Mouse (Mus musculus) mature B cell (primary cell): ENCODE results near the gene A430005L14Rik.
"Not testable (repeated sequence)": the region's sequence is repeated elsewhere in the genome, so short reads cannot be mapped to it uniquely, and the experiment has no call there.

Source experiments
- in situ Hi-C: fragments of 300-500 bp; cut with MboI; formaldehyde crosslinking; loops from 2 replicates; pipeline ENCODE4 v1.14.3; 2019

Gene A430005L14Rik

GRCm38 (mm10) chr4:153956569-153957405 is at the start of gene A430005L14Rik:
Gene A430005L14Rik, plus strand, starts transcription at chr4:153957237.
- in situ Hi-C loops = no loop called here

DNA sequence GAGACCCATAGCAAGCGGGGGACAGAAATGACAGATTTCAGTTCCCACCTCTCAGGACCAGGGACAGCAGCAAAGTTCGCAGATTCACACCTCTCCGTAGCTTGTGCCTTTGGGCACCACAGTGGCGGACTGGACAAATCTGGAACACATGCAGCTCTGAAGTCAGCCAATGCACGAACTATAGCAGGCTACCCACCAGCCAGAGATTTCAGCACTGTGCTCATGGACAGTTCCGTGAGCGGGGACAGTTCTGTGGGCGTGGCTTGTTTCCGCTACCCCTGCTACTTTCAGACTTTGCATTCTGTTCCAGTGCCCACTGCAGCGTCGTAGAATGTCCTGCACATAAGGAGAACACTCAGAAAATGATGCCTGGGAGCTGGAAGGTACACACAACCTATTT is 49.5 kb upstream of the A430005L14Rik start:
- in situ Hi-C loops = no loop called here

- in situ Hi-C loops = no loop called here
These were observed 43.4 kb upstream of the A430005L14Rik start for GRCm38 (mm10) chr4:153913635-153914034.

DNA sequence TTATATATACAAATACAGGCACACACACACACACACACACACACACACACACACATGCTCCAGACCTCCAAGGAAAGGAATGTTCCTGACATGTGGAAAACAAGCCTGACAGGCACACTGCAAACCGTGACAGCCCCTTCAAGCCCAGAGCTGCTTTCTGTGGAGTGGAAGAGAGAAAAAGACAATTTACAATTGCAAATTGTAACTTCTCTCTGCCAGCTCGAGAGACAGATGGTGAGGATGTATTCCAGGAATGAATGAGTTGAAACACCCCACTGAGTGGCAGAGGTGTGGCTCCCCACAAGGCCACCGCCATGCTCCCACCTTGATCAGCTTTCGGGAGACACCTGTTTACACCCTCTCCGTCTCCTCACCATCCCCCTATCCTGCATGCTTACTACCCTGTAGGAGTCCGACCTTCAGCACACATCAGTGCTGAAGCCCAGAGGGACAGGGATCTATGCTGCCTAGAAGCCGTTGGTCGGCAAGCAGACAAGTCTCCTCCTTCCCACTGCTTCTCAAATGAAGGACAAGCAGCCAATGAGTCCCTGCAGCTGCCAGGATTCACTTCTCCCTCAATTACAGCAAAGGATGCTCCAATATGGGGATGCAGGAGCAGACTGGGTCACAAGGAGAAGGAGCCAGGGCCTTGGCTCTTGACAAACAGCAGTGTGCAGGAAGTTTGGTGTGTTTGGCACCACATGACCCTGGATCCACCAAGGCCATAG is 39.1 kb upstream of the A430005L14Rik start:
- in situ Hi-C loops = no loop called here

DNA sequence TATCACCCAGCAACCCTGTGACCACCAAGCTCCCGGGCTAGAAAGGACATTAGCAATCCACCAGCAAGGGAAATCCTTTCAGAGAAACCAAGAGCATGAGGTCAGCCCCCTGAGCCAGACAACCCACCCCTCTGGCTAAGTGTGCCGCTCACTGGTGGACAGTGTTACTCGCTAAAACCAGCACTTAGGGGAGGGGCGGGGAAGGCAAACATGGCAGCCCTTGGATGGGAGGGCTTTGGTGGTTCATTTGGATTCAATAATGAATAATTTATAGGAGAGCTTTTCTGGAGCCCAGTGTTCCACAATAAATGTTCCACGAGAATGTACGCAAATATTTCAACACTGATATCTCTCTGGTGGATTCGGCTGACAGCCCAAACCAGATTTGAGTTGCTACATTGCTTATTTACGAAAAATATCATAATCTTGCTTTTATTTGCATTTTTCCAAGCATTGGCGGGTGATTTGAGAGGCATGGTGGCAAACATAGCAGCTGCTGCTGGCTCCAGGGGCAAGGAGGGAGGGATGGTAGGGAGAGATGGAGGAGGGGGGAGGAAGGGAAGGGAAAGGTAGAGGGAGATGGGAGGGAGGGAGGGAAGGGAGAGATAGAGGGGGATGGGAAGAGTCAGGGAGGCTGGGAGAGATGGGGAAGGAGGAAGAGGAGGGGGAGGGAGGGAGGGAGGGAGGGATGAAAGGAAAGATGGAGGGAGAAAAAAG is 36.4 kb upstream of the A430005L14Rik start:
- in situ Hi-C loops = no loop called here

DNA sequence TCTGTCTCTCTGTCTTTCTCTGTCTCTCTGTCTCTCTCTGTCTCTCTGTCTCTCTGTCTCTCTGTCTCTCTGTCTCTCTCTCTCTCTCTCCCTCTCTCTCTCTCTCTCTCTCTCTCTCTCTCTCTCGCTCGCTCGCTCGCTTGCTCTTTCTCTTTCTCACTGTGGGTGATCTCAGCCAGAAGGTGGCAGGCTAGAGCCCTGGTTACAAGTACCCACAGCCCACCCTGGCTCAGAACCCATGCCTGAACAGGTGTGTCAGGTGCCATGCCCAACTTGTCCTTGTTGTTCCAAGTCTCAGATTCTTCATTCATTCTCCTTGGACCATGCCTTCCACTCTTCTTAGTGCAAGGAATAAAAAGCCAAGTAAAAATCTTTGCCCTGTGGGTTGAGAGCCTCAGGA is 34.9 kb upstream of the A430005L14Rik start:
- in situ Hi-C loops = not testable (repeated sequence)

- in situ Hi-C loops = no loop called here
These were observed 28.2 kb upstream of the A430005L14Rik start for GRCm38 (mm10) chr4:153928772-153929299.

DNA sequence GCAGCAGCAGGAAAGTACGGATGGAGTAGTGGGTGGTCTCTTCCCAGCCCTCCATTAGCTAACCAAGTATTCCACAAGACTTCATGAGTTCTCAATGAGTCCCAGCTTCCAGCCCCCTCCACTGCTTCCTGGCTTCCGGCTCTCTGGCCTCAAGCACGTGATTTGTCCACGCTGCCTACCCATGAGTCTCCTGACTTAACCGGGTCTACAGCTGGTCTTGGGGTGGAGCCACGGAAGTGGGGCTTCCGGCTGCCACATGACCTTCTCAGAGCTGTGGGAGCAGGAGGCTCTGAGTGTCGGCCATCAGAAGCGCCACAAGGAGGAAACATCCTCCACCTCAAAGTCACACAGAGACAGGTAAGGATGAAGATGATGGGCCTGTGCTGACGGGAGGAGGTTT is 27.6 kb upstream of the A430005L14Rik start:
- in situ Hi-C loops = no loop called here

- in situ Hi-C loops = no loop called here
These were observed 27.1 kb upstream of the A430005L14Rik start for GRCm38 (mm10) chr4:153929921-153930320.

GRCm38 (mm10) chr4:153943243-153943642 is 13.8 kb upstream of the A430005L14Rik start:
- in situ Hi-C loops = no loop called here

DNA sequence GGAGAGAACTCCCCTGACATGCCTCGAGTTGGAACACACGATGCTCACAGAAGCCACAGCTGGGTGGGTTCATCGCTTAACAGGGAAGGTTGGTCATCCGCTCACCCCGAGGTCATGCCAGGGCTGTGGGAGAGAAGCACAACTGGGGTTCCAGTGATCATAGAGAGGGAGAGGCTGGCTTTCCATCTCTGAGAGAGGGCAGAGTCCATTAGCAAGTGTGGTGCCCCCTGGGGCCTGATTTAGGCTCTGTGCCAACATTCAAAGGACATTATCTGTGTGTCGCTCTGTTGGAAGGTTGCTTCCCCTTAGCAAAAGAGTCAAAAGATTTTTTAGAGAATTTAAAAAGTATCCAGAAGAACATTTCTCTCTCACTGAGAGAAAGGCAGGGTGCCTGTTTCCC is 12.8 kb upstream of the A430005L14Rik start:
- in situ Hi-C loops = no loop called here

DNA sequence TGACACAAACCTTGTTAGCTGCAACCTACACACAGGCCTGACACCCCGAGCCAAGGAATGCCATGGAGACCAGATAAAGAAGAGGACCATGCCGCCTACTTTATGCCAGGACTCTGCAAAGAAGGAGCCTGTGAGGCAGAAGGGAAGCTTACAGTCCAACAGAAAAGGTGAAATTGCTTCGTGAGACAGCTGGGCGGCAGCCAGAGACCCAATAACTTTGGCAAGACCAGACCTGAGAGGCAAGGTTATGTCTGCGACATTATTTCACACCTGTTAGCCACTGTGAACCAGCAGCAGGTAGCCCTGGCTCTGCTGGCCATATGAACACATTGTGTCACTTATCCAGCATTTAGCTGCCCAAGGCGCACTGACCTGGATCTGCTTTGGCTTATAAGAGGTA is 11.3 kb upstream of the A430005L14Rik start:
- in situ Hi-C loops = no loop called here

DNA sequence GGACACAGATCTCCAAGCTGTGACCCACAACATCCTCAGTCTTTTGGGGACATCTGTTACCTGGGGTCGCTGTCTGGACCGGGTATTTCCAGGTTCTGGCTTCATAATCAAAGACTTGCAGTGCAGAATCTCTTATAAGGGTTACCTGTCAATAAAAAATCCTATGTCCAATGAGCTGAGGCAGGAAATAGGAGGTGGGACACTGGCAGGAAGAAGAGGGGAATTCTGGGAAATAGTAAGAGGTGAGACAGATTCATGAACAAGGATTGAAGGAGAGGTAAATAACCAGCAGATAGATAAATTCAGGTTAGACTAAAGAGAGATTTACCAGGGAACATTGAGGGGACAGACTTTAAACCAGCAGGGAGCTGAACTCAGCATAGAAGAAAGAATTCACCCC is 6.7 kb upstream of the A430005L14Rik start:
- in situ Hi-C loops = no loop called here

DNA sequence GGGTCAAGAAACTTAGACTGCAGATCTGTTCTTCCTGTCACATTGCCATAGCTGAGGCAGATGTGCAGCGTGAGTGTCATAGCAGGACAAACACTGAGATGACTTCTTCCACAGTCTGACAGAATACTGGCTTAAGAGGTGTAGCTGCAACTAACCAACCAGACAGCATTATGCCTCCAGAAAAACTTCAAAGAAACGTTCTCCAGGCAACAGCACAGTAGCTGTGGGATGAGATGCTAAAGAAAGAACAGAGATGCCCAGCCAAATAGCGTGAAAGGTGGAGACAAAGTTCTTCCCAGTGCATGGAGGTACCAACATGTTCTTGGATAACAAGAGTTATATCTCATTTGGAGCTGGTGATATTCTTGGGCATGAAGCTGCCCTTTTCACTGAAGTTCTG is 5.9 kb upstream of the A430005L14Rik start:
- in situ Hi-C loops = no loop called here

GRCm38 (mm10) chr4:153951692-153952091 is 5.3 kb upstream of the A430005L14Rik start:
- in situ Hi-C loops = no loop called here

GRCm38 (mm10) chr4:153955651-153956050 is 1.4 kb upstream of the A430005L14Rik start:
- in situ Hi-C loops = no loop called here

- in situ Hi-C loops = no loop called here
These were observed 610 bp downstream of the A430005L14Rik start for GRCm38 (mm10) chr4:153957444-153958250.

- in situ Hi-C loops = no loop called here
These were observed 5.6 kb downstream of the A430005L14Rik start for GRCm38 (mm10) chr4:153962631-153963030.

DNA sequence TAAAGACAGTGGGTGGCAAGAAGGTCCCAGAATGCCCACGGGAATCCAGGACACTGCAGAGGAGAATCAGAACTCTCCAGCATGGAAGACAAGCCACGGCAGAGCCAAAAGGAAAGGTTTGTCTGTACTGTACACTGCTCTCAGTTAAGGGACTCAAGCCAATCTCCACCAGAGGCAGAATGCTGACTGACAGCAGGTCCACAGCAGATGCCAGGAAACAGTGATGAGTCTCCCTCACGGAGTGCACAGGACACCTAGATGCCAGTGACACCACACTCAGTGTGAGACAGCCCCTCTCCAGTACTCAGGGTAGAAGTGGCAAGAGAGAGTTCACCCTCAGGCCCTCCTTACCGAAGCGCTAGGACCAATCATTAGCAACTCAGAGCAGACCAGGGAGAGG is 9.6 kb downstream of the A430005L14Rik start:
- in situ Hi-C loops = no loop called here

DNA sequence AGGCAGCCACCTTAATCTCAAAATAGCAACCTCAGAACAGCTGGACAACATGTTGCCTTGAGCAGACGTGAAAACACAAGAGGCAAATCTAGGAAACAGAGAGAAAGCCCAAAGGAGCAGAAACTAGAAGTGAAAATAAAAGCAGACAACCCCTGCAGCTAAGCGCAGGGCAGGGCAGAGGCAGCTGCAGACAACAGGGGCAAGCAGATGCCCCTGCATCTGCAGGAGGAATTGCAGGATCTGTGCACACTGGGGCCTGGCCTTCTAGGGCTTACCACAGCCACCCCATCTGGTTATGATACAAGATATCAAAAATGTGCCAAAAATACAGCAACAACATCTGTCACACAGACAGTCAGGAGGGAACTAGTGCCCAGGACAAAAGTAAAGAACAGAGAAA is 10.5 kb downstream of the A430005L14Rik start:
- in situ Hi-C loops = no loop called here

- in situ Hi-C loops = no loop called here
These were observed 11.0 kb downstream of the A430005L14Rik start for GRCm38 (mm10) chr4:153968063-153968462.
